Mouse (Mus musculus) small intestine, adult 2 months (tissue): Measurements from ENCODE around the gene Slc16a1.

Experiments
- CTCF ChIP-seq: fragments of 200-500 bp; IDR thresholded peaks from 2 replicates; pipeline ENCODE4 v1.5.1; 2012; ENCODE audit warnings: low read depth, mild to moderate bottlenecking, control low read depth, inconsistent platforms, low read length, moderate library complexity, mixed read lengths; ENCODE audit not compliant: insufficient replicate concordance, insufficient read length; ENCODE audit errors: extremely low read depth
- POLR2A ChIP-seq: fragments of 200-500 bp; IDR thresholded peaks from 2 replicates; pipeline ENCODE4 v1.6.1; 2012; ENCODE audit warnings: low read depth, mild to moderate bottlenecking, control low read depth, inconsistent platforms, low read length, moderate library complexity

GRCm38 (mm10) chr3:104678826-104679225, 40.4 kb downstream of the Slc16a1 start:
- no peak for TF ChIP-seq POLR2A
- TF ChIP-seq CTCF: no peak
